Mouse (Mus musculus) kidney, adult 10 weeks (tissue): ENCODE measurements around the gene Prss38. TPM values are rescaled to one million over a fixed set of nuclear protein-coding genes. Genes with fewer than 3 reads are reported as not detected.

ENCODE experiments used
- polyA plus RNA-seq: library from polyadenylated mRNA; stranded (reverse); fragments of 350-450 nt; fragmentation: Illumina TruSeq; extraction: RNeasy Lipid Tissue Mini Kit (QIAGEN cat#74804); gene quantifications from one replicate; pipeline ENCODE4 v1.2.3, GENCODE M21; 2014; ENCODE audit warnings: low read depth, low replicate concordance

Gene Prss38
- not detected for polyA plus RNA-seq

GRCm38 (mm10) chr11:59375475-59375874 lies at the start of gene Prss38:
Gene Prss38 (minus strand): TSS chr11:59375657.

Other genes starting within 250 kb of the Prss38 start
- not detected for gene Obscn, start 239.3 kb downstream of the Prss38 start, polyA plus RNA-seq
- gene Iba57, start 211.9 kb downstream of the Prss38 start, polyA plus RNA-seq = 0.97 TPM
- not detected for gene Gjc2, start 192.4 kb downstream of the Prss38 start, polyA plus RNA-seq
- gene Guk1, start 183.4 kb downstream of the Prss38 start, polyA plus RNA-seq = 5.9 TPM
- 15.6 TPM for gene Mrpl55, start 173.2 kb downstream of the Prss38 start, polyA plus RNA-seq
- gene 2310033P09Rik, start 167.3 kb downstream of the Prss38 start, polyA plus RNA-seq = 0.85 TPM
- gene Arf1, start 147.4 kb downstream of the Prss38 start, polyA plus RNA-seq = 190 TPM
- gene Wnt3a, start 84.9 kb downstream of the Prss38 start, polyA plus RNA-seq = not detected
- 0.16 TPM for gene Wnt9a, start 68.7 kb downstream of the Prss38 start, polyA plus RNA-seq
- gene Jmjd4, start 74.4 kb upstream of the Prss38 start, polyA plus RNA-seq = 7.8 TPM
- gene Snap47, start 75.5 kb upstream of the Prss38 start, polyA plus RNA-seq = 45.9 TPM
- gene Zfp867, start 96.8 kb upstream of the Prss38 start, polyA plus RNA-seq = 7.0 TPM
- gene Zkscan17, start 151.1 kb upstream of the Prss38 start, polyA plus RNA-seq = 2.1 TPM
- gene Nlrp3, start 165.9 kb upstream of the Prss38 start, polyA plus RNA-seq = not detected
- not detected for gene Olfr222, start 200.6 kb upstream of the Prss38 start, polyA plus RNA-seq
- gene Olfr223, start 217.6 kb upstream of the Prss38 start, polyA plus RNA-seq = not detected